Mouse (Mus musculus): ENCODE data around the gene Plvap. TPM values are rescaled to one million over a fixed set of nuclear protein-coding genes. Genes with fewer than 3 reads are reported as not detected.

The Plvap gene
- polyA plus RNA-seq, 1 experiment from 2014 or later = 22.4 TPM

DNA sequence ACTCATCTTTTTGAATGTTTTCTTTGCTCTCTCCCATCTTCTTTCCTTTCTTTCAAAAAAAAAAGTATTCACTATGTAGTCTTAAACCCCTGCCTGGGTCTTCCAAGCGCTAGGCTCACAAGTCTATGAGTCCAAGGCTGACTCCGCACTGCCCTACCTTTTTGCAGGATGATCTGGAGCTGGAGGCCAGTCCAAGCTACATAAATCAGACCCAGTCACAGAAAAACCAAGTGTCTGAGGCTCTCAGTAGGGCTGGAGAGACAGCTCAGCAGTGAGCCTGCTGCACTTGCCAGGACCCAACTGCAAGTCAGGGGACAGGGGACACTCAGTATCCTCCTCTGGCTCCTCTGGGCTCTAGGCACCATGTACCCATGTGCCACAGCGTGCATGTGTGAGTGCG is 7.2 kb downstream of the Plvap start:
- no peak overlapping the region for H3K9ac ChIP-seq
- H3K9me3 ChIP-seq (replicated peaks) = no peaks in the 10 kb centered on the region
- 85% methylated on average over 4 of the region's 4 CpGs for WGBS (ENCODE audit: insufficient replicate concordance)
- H3K4me3 ChIP-seq (replicated peaks) = no peak overlapping the region
- H3K4me1 ChIP-seq (replicated peaks) = peaks cover 14% of the 10 kb centered on the region
- ATAC-seq (ENCODE audit: insufficient read depth) = no peak
- H3K36me3 ChIP-seq (replicated peaks) = no peaks in the 10 kb centered on the region
- H3K27ac ChIP-seq (replicated peaks) = no peak overlapping the region
- H3K4me2 ChIP-seq = no peak overlapping the region
- peaks cover 40% of the 10 kb centered on the region for H3K27me3 ChIP-seq

DNA sequence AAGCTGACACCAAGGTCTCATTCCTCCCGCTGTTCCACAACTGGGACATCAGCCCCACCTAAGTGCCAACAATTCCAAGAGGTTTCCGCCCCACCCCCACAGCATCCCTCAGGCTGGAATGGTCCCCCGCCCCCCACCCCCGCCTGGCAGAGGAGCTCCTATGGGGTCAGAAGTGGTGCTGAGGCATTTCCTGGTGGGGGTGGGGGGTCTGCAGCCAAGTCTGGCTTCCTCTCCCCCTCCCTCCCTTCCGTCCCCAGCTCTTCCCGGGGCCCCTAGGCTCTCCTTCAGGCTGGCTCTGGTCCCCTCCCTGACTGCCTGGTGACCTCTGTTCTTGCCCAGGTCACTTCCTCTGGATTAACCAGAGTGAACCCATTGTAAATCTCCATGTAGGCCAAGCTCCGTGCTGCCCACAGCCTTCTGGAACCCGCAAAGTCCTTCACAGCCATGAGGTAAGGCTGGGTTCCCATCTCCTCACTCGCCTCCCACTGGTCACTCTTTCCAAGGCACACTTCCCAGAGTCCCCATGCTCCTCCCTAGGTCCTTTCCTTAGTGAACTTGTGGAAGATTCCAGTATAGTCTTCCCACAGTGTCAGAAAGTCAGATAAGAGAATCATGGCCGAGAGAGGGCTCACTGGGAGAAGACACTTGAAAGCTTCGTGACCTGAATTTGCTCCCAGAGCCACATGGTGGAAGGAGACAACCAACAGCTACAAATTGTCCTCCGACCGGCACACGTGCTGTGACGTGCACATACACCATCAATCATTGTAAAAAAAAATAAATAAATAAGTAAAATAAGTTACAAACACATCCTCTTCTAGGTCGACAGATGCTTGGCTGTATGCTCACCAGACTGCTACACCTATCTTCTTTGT is 12.5 kb downstream of the Plvap start:
- H3K4me3 ChIP-seq (replicated peaks) = no peak overlapping the region
- H3K9me3 ChIP-seq (replicated peaks) = no peaks in the 10 kb centered on the region
- peak; percentile 49; the same call in 1 of the 2 replicates for ATAC-seq (ENCODE audit: insufficient read depth)
- 33% methylated on average over 16 of the region's 16 CpGs for WGBS (ENCODE audit: insufficient replicate concordance)
- H3K36me3 ChIP-seq (replicated peaks) = peaks cover 2% of the 10 kb centered on the region
- no peak overlapping the region for H3K27ac ChIP-seq (replicated peaks)
- H3K4me2 ChIP-seq = no peak overlapping the region
- H3K9ac ChIP-seq = no peak overlapping the region
- no peaks in the 10 kb centered on the region for H3K27me3 ChIP-seq
- H3K4me1 ChIP-seq (replicated peaks) = peaks cover 27% of the 10 kb centered on the region

DNA sequence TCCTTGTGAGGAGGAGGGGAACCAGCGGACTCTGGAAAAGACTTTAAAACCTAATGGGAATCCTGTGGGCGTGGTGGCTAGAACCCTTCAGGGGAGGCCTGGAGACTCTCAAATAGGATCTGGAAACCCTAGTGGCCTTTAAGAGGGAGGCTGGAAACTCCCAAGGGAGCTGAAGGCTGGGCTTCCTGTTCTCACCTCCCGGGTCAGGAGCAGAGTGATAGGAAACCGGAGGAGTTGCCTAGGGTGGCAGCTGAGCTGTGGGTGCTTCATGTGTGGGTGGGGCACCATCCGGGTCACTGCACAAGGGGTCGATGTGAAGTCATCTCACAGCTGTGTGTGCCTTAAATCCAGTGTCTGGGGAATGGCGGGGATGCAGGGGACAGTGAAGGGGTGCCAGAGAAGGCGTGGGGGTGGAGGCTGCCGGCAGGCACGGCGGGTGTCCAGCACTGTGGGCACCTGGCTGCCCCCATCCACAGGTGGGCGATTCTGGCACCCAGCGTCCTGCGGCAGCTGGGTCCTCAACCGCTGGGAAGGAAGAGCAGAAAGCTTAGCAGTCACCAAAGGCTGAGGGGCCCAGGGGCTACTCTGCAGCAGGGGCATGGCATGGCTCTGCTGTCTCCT is 13.6 kb downstream of the Plvap start:
- 47% methylated on average over 15 of the region's 15 CpGs for WGBS (ENCODE audit: insufficient replicate concordance)
- H3K4me3 ChIP-seq (replicated peaks) = no peak overlapping the region
- H3K9me3 ChIP-seq (replicated peaks) = no peaks in the 10 kb centered on the region
- no peak overlapping the region for H3K9ac ChIP-seq
- H3K27ac ChIP-seq (replicated peaks) = 0 out of 2 replicates have a peak overlapping the region, but pooled peaks have one; percentile 6
- peaks cover 30% of the 10 kb centered on the region for H3K4me1 ChIP-seq (replicated peaks)
- no peak for ATAC-seq (ENCODE audit: insufficient read depth)
- peaks cover 9% of the 10 kb centered on the region for H3K36me3 ChIP-seq (replicated peaks)
- no peaks in the 10 kb centered on the region for H3K27me3 ChIP-seq
- no peak overlapping the region for H3K4me2 ChIP-seq

DNA sequence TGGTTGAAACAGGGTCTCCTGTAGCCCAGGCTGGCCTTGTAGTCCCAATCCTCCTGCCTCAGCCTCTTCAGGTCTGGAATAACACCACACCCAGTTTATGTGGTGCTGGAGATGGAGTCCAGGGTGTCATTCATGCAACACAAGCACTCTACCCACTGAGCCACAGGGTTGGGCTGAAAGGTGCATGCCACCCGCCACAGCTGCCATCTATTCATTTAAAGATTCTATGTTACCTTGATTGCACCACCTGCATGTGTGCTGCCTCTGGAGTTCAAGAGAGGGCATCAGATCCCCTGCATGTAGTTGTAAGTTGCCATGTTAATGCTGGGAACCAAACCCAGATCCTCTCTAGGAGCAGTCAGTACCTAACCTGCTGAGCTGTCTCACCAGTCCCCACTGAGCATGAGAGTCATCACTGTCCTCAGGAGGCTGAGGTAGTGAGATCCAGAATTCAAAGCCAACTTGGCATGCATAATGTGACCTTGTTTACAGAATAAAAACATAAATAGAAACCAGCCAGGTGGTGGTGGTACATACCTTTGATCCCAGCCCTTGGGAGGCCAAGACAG is 14.4 kb downstream of the Plvap start:
- Histone ChIP-seq H3K27ac (replicated peaks) (no peak overlapping the region), H3K4me1 (replicated peaks) (peaks cover 30% of the 10 kb centered on the region)

DNA sequence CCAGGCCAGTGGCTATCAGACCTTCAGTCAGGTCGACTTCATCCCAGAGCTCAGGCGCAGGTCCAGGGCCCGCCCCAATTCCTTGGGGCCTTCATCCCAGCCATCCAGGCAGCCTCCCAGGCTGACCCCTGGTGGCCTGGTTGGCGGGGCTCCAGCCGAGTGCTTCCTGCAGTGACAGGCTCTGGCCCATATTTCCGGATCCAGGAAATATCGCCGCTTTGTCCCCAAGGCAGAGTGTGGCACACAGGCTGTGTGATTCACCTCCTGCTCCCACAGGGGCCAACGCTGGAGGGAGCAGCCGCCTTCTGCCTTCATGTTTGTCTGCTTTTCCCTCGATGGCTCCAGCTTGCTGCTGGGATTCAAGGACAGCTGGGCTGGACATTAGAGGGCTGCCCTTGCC is 15.1 kb downstream of the Plvap start:
- H3K27ac ChIP-seq (replicated peaks) = no peak overlapping the region

More for the DNA sequence above, 14.4 kb downstream of the Plvap start:
- Histone ChIP-seq H3K9me3 (replicated peaks) (no peaks in the 10 kb centered on the region), H3K4me2 (no peak overlapping the region), H3K4me3 (replicated peaks) (no peak overlapping the region), H3K9ac (no peak overlapping the region), H3K36me3 (replicated peaks) (peaks cover 17% of the 10 kb centered on the region), H3K27me3 (no peaks in the 10 kb centered on the region)
- WGBS (ENCODE audit: insufficient replicate concordance) = 66% methylated on average over 1 of the region's 1 CpGs
- ATAC-seq (ENCODE audit: insufficient read depth) = no peak

DNA sequence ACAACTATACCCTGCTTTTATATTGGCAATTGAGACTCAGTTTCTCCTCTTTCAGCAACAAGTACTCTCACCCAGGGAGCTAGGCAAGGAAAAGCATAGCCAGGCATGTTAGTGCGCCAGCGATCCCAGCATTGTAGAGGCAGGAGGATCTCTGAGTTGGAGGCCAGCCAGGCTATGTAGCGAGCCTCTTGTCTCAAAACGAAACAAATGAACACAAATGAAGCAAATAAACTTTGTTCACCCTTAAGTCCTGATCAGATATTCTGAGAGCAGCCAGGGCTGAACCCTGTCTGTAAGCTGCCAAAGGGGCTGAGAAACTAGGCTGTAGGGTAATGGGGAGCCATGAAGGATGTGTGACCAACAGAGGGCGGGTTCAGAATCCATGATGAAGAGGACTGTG is 15.7 kb downstream of the Plvap start:
- no peak overlapping the region for H3K4me3 ChIP-seq (replicated peaks)
- H3K27me3 ChIP-seq = no peaks in the 10 kb centered on the region
- no peaks in the 10 kb centered on the region for H3K9me3 ChIP-seq (replicated peaks)
- no peak overlapping the region for H3K9ac ChIP-seq
- WGBS (ENCODE audit: insufficient replicate concordance) = 75% methylated on average over 5 of the region's 5 CpGs
- H3K4me2 ChIP-seq = no peak overlapping the region
- H3K36me3 ChIP-seq (replicated peaks) = peaks cover 26% of the 10 kb centered on the region
- H3K4me1 ChIP-seq (replicated peaks) = peaks cover 30% of the 10 kb centered on the region
- ATAC-seq (ENCODE audit: insufficient read depth) = no peak
- no peak overlapping the region for H3K27ac ChIP-seq (replicated peaks)

More for the DNA sequence above, 15.1 kb downstream of the Plvap start:
- Histone ChIP-seq H3K9ac (no peak overlapping the region), H3K4me3 (replicated peaks) (no peak overlapping the region), H3K27me3 (no peaks in the 10 kb centered on the region), H3K36me3 (replicated peaks) (peaks cover 19% of the 10 kb centered on the region), H3K4me2 (no peak overlapping the region), H3K4me1 (replicated peaks) (peaks cover 30% of the 10 kb centered on the region), H3K9me3 (replicated peaks) (no peaks in the 10 kb centered on the region)
- 49% methylated on average over 11 of the region's 11 CpGs for WGBS (ENCODE audit: insufficient replicate concordance)
- no peak; the same call in 1 of the 2 replicates for ATAC-seq (ENCODE audit: insufficient read depth)

DNA sequence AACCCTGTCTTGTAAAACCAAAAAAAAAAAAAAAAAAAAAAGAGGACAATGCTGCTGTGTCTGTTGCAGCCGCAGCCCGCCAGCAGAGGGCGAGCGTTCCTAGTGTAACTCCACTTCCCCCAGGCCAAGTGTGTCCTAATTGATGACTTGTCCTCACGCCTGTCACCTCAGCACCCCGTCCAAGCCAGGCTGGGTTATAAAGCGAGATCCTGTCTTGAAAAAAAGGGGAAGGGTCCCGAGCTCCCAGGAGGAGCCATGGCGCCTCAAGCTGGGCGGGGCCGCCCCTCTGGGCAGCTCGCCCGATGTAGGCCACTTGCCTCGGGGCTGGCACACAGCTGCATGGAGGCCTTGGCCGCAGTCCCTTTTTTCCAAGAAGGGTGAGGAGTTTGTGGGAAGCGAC is 16.5 kb downstream of the Plvap start:
- H3K9me3 ChIP-seq (replicated peaks) = no peaks in the 10 kb centered on the region
- H3K36me3 ChIP-seq (replicated peaks) = peaks cover 29% of the 10 kb centered on the region
- 29% methylated on average over 16 of the region's 16 CpGs for WGBS (ENCODE audit: insufficient replicate concordance)
- H3K27ac ChIP-seq (replicated peaks) = no peak overlapping the region
- no peak for ATAC-seq (ENCODE audit: insufficient read depth)
- H3K27me3 ChIP-seq = no peaks in the 10 kb centered on the region
- H3K4me3 ChIP-seq (replicated peaks) = no peak overlapping the region
- no peak overlapping the region for H3K9ac ChIP-seq
- peaks cover 32% of the 10 kb centered on the region for H3K4me1 ChIP-seq (replicated peaks)
- no peak overlapping the region for H3K4me2 ChIP-seq

DNA sequence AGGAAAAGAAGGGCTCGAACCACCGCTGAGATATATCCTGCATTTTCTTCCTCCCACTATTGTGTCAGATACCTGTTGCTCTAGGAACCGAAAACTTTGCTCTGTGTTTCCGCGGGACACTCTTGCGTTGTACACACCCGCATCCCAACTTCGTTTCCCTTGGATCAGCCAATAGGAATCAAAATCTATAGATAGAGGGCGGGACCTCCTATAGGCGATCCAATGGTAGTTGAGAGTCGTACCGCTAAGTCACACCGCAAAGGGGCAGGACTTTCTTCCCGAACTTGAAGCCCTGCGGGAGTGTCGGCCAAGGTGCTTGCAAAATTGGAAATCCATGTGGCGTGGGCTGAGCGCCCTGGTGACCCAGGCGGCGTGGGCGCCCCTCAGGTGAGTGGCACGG is 23.1 kb downstream of the Plvap start:
- Histone ChIP-seq H3K36me3 (replicated peaks) (peaks cover 23% of the 10 kb centered on the region), H3K9me3 (replicated peaks) (no peaks in the 10 kb centered on the region), H3K9ac (peak overlapping the region; percentile 72), H3K27me3 (peaks cover 5% of the 10 kb centered on the region; the same call in 1 of the 2 replicates), H3K4me3 (replicated peaks) (peak overlapping the region; percentile 79), H3K4me1 (replicated peaks) (peaks cover 49% of the 10 kb centered on the region), H3K27ac (replicated peaks) (peak overlapping the region; percentile 82), H3K4me2 (peak overlapping the region; percentile 99)
- WGBS (ENCODE audit: insufficient replicate concordance) = under 1% methylated on average over 22 of the region's 22 CpGs
- ATAC-seq (ENCODE audit: insufficient read depth) = peak; percentile 91

DNA sequence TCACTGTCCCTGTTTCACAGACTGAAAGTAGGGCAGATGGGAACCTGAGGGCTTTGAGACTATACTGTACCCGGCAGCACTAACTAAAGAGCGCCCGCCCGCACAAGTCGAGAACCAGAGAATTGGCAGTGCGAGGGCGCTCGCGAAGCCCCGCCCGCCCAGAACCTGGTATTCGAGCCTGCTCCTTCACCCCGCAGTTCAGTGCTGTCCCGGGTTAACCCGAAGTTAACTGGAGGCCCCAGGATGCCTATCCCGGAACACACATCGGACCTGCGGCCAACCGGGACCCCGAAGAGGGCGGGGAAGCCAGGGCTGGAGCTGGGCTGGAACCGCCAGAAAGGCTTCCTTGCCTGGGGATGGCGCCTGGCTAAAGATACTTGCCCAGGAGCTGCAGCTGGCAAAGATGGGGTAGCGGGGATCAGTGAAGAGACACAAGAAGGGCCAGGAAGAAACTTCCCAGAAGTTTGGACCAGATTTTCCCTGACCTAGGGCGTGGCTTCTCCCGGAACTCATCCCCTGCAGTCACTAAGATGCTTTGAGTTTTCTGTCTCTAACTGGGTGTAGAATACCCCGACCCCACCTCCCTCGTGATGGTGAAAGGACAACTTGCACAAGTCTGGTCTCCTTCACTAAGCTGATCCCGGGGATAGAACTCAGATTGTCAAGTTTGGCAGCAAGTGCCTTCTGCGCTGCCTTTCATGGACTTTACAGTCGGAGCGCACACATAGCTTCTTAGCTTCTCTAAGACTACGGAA is 23.7 kb downstream of the Plvap start, which contains the start of gene Gtpbp3:
Gene Gtpbp3, plus strand, starts transcription at position 413 of the 755 bp plus-strand sequence.
- peaks cover 46% of the 10 kb centered on the region for H3K4me1 ChIP-seq (replicated peaks)
- H3K27ac ChIP-seq (replicated peaks) = peak within 1 kb of the TSS; percentile 82
- peak; percentile 23 for ATAC-seq (ENCODE audit: insufficient read depth)
- H3K9ac ChIP-seq = peak within 1 kb of the TSS; percentile 72
- no peaks in the 10 kb centered on the region for H3K9me3 ChIP-seq (replicated peaks)
- under 1% methylated on average over 33 of the region's 33 CpGs for WGBS (ENCODE audit: insufficient replicate concordance)
- H3K4me2 ChIP-seq = peak within 1 kb of the TSS; percentile 99
- H3K36me3 ChIP-seq (replicated peaks) = peaks cover 19% of the 10 kb centered on the region
- peaks cover 5% of the 10 kb centered on the region; the same call in 1 of the 2 replicates for H3K27me3 ChIP-seq
- H3K4me3 ChIP-seq (replicated peaks) = peak within 1 kb of the TSS; percentile 79

DNA sequence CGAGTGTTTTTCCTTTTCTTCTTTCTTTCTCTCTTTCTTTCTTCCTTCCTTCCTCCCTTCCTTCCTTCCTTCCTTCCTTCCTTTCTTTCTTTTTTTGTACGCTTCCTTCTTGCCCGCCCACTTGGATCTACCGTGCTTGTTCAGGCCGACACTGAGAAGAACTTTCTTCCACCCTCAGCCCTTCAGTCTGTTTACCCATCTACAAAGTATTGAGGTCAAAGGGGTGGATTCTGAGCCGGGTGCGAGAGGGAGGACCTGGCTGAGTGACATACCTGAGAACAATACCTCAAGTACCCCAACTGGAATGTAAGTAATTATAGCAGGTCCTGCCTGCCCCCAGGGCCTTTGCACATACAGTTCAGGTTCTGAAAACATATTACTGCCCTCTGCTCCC is 25.4 kb downstream of the Plvap start:
- H3K9ac ChIP-seq = no peak overlapping the region
- H3K36me3 ChIP-seq (replicated peaks) = peaks cover 7% of the 10 kb centered on the region; the same call in 1 of the 2 replicates

More for the DNA sequence above, 25.4 kb downstream of the Plvap start:
- no peak overlapping the region for H3K27ac ChIP-seq (replicated peaks)
- 28% methylated on average over 7 of the region's 7 CpGs for WGBS (ENCODE audit: insufficient replicate concordance)
- ATAC-seq (ENCODE audit: insufficient read depth) = no peak
- peaks cover 11% of the 10 kb centered on the region for H3K27me3 ChIP-seq
- H3K4me3 ChIP-seq (replicated peaks) = peak overlapping the region; percentile 62
- peaks cover 46% of the 10 kb centered on the region for H3K4me1 ChIP-seq (replicated peaks)
- peak overlapping the region; percentile 86 for H3K4me2 ChIP-seq
- H3K9me3 ChIP-seq (replicated peaks) = no peaks in the 10 kb centered on the region
